Comparison of ENCODE assay signal across 24 mouse cellular contexts in genomic region chr1:171674467-171674866, GRCm38 (mm10). TPM values are rescaled to one million over a fixed set of nuclear protein-coding genes. Genes with fewer than 3 reads are reported as not detected.
DNase-seq lines count a peak whose midpoint lies in the region; ATAC-seq and TF ChIP-seq lines count a peak whose summit lies in the region.
"Had no signal": no experiment of that assay in that cellular context is flagged by ENCODE, and none has a peak within 500 bp of the region (broad histone marks: within the 10 kb centered on the region; RNA-seq: fewer than 3 reads in every experiment).

No protein-coding gene starts in this region.

- TF ChIP-seq EP300 in MEL (IDR thresholded peaks at IDR 0.05; ENCODE audit: low read depth in 1 of 2, low read length in 2 of 2), result peak; percentile 79 to 94
- TF ChIP-seq EP300 in liver, postnatal 0 days (IDR thresholded peaks at IDR 0.05; ENCODE audit: low read depth), result peak; percentile 65; the same call in 1 of the 2 replicates

- peak overlapping the region; percentile 62 for H3K9ac ChIP-seq in MEL (ENCODE audit: control insufficient read depth, low read depth, low read length, poor library complexity, severe bottlenecking)
- no peak overlapping the region for H3K9ac ChIP-seq in liver, postnatal 0 days (replicated peaks)
- H3K9ac ChIP-seq in heart, embryonic 12.5 days, result no peak overlapping the region
- H3K9ac ChIP-seq: limb, embryonic 15.5 days; neural tube, embryonic 15.5 days; stomach, embryonic 15.5 days had no signal

- no peak for DNase-seq in layer of hippocampus, adult 2 months (ENCODE audit: low spot score in 2 of 2)
- DNase-seq in layer of hippocampus, adult 9-11 months, result no peak
- DNase-seq in MEL (ENCODE audit: low read depth, low spot score) (peak; percentile 83), liver (peak; percentile 7)
- no peak for DNase-seq in liver, postnatal 0 days
- no peak for DNase-seq in T-cell, adult 2 months (ENCODE audit: low spot score)
- DNase-seq in frontal cortex, postnatal 36 days (ENCODE audit: low spot score in 2 of 2), result no peak
- DNase-seq: adrenal gland, postnatal 10 days; cerebellum, postnatal 10 days; heart, postnatal 4 days; kidney, adult 18-20 months; midbrain, embryonic 14.5 days; right cerebral cortex, postnatal 25 days had no signal

- H3K27me3 ChIP-seq in MEL (ENCODE audit: control insufficient read depth in 1 of 2, insufficient read depth in 2 of 2, low read length in 2 of 2), result no peaks in the 10 kb centered on the region
- H3K27me3 ChIP-seq in liver, postnatal 0 days (ENCODE audit: insufficient read depth, low read length), result no peaks in the 10 kb centered on the region
- H3K27me3 ChIP-seq in heart, embryonic 12.5 days (replicated peaks), result no peaks in the 10 kb centered on the region
- H3K27me3 ChIP-seq: limb, embryonic 15.5 days; neural tube, embryonic 15.5 days; stomach, embryonic 15.5 days had no signal

- peaks cover 24 to 38% of the 10 kb centered on the region in 2 experiments for H3K4me1 ChIP-seq in MEL (ENCODE audit: control insufficient read depth in 1 of 2, insufficient read depth in 2 of 2, low read length in 2 of 2)
- peaks cover 4% of the 10 kb centered on the region for H3K4me1 ChIP-seq in liver, postnatal 0 days (ENCODE audit: insufficient read depth)
- no peaks in the 10 kb centered on the region for H3K4me1 ChIP-seq in heart, embryonic 12.5 days (replicated peaks)
- H3K4me1 ChIP-seq: forebrain, embryonic 10.5 days; limb, embryonic 15.5 days; neural tube, embryonic 15.5 days; stomach, embryonic 15.5 days had no signal

- peak; percentile 64 for ATAC-seq in liver, postnatal 0 days
- ATAC-seq in heart, embryonic 12.5 days (ENCODE audit: insufficient number of reproducible peaks, low FRiP score), result no peak
- ATAC-seq: hindbrain, embryonic 16.5 days; lung, postnatal 0 days had no signal

- H3K27ac ChIP-seq in layer of hippocampus, adult 2 months, result 0 out of 2 replicates have a peak overlapping the region, but pooled peaks have one; percentile 85
- H3K27ac ChIP-seq in MEL (ENCODE audit: control insufficient read depth, low read depth, low read length), result peak overlapping the region; percentile 99
- no peak overlapping the region for H3K27ac ChIP-seq in liver, postnatal 0 days (ENCODE audit: low read depth)
- H3K27ac ChIP-seq in heart, embryonic 12.5 days (ENCODE audit: poor library complexity, severe bottlenecking), result no peak overlapping the region
- H3K27ac ChIP-seq: forebrain, embryonic 10.5 days; kidney, postnatal 0 days; limb, embryonic 15.5 days; neural tube, embryonic 15.5 days; stomach, embryonic 15.5 days had no signal

- TF ChIP-seq RAD21 in MEL (IDR thresholded peaks at IDR 0.05; ENCODE audit: low read depth, low read length), result no peak

- H3K36me3 ChIP-seq in MEL (ENCODE audit: control insufficient read depth in 1 of 2, insufficient read depth in 2 of 2, low read length in 2 of 2), result peaks cover 0 to 44% of the 10 kb centered on the region in 2 experiments; a peak in 2 of 4 replicates
- no peaks in the 10 kb centered on the region for H3K36me3 ChIP-seq in liver, postnatal 0 days (replicated peaks; ENCODE audit: insufficient read depth, low read length)
- no peaks in the 10 kb centered on the region for H3K36me3 ChIP-seq in heart, embryonic 12.5 days
- H3K36me3 ChIP-seq: forebrain, embryonic 10.5 days; limb, embryonic 15.5 days; neural tube, embryonic 15.5 days; stomach, embryonic 15.5 days had no signal

- no peak overlapping the region for H3K4me2 ChIP-seq in liver, postnatal 0 days (ENCODE audit: low read depth, low read length)
- H3K4me2 ChIP-seq in heart, embryonic 12.5 days, result no peak overlapping the region
- H3K4me2 ChIP-seq: limb, embryonic 15.5 days; neural tube, embryonic 15.5 days; stomach, embryonic 15.5 days had no signal

- TF ChIP-seq POLR2A in MEL (IDR thresholded peaks at IDR 0.05; ENCODE audit: control insufficient read depth in 1 of 2, insufficient read depth in 1 of 2, low read depth in 1 of 2, low read length in 2 of 2, poor library complexity in 1 of 2), result peak in 1 of 2 experiments; percentile 60; a peak in 2 of 4 replicates

- no peak overlapping the region for H3K4me3 ChIP-seq in layer of hippocampus, adult 2 months
- peak overlapping the region; percentile 14 to 17; a peak in 1 of 4 replicates for H3K4me3 ChIP-seq in MEL (ENCODE audit: control insufficient read depth in 1 of 2, insufficient read depth in 1 of 2, low read depth in 2 of 2, low read length in 2 of 2)
- no peak overlapping the region for H3K4me3 ChIP-seq in liver, postnatal 0 days (ENCODE audit: low read depth, low read length)
- no peak overlapping the region for H3K4me3 ChIP-seq in heart, embryonic 12.5 days
- H3K4me3 ChIP-seq: forebrain, embryonic 10.5 days; limb, embryonic 15.5 days; neural tube, embryonic 15.5 days; stomach, embryonic 15.5 days had no signal

- 50% methylated on average over 1 of the region's 1 CpGs for WGBS in liver, postnatal 0 days (ENCODE audit: insufficient replicate concordance)
- 60% methylated on average over 1 of the region's 1 CpGs for WGBS in heart, embryonic 12.5 days

- no peak for TF ChIP-seq CTCF in layer of hippocampus, adult 2 months (conservative IDR thresholded peaks at IDR 0.05)
- no peak for TF ChIP-seq CTCF in MEL (IDR thresholded peaks at IDR 0.05 in 2 of 3, conservative IDR thresholded peaks at IDR 0.05 in 1 of 3; ENCODE audit: control insufficient read depth in 1 of 3, insufficient read depth in 1 of 3, low read depth in 2 of 3, low read length in 3 of 3, poor library complexity in 1 of 3, severe bottlenecking in 1 of 3)
- no peak for TF ChIP-seq CTCF in liver, postnatal 0 days (IDR thresholded peaks at IDR 0.05; ENCODE audit: low read depth)

- H3K9me3 ChIP-seq in MEL (replicated peaks; ENCODE audit: insufficient read depth, low read length), result no peaks in the 10 kb centered on the region
- no peaks in the 10 kb centered on the region for H3K9me3 ChIP-seq in liver, postnatal 0 days (ENCODE audit: low read length)
- no peaks in the 10 kb centered on the region for H3K9me3 ChIP-seq in heart, embryonic 12.5 days (replicated peaks)
- H3K9me3 ChIP-seq: forebrain, embryonic 10.5 days; limb, embryonic 15.5 days; neural tube, embryonic 15.5 days; stomach, embryonic 15.5 days had no signal

- H3K79me2 ChIP-seq in MEL (ENCODE audit: control insufficient read depth, insufficient read depth, low read length, poor library complexity), result no peaks in the 10 kb centered on the region

TF ChIP-seq in MEL, 35 proteins besides CTCF, POLR2A, EP300 and RAD21 (continues in another document):
- peak; percentile 27; the same call in 1 of the 2 replicates for TF ChIP-seq NELFE (IDR thresholded peaks at IDR 0.05; ENCODE audit: low read depth, low read length)
- peak; percentile 87; the same call in 1 of the 2 replicates for TF ChIP-seq ETS1 (IDR thresholded peaks at IDR 0.05; ENCODE audit: low read depth, low read length)
- TF ChIP-seq CHD2 (IDR thresholded peaks at IDR 0.05; ENCODE audit: low read length), result no peak
- TF ChIP-seq TAL1 (IDR thresholded peaks at IDR 0.05; ENCODE audit: low read length), result peak; percentile 45
- 0 out of 2 replicates have a peak, but pooled peaks have one; percentile 53 for TF ChIP-seq RCOR1 (IDR thresholded peaks at IDR 0.05; ENCODE audit: low read depth, low read length)
- TF ChIP-seq ZNF384 (IDR thresholded peaks at IDR 0.05; ENCODE audit: low read depth, low read length), result no peak
- 0 out of 2 replicates have a peak, but pooled peaks have one; percentile 39 for TF ChIP-seq MXI1 (IDR thresholded peaks at IDR 0.05; ENCODE audit: low read depth, low read length)
- TF ChIP-seq GABPA (IDR thresholded peaks at IDR 0.05; ENCODE audit: low read depth, low read length), result no peak
- TF ChIP-seq CHD1 (IDR thresholded peaks at IDR 0.05; ENCODE audit: low read depth, low read length), result no peak
- TF ChIP-seq E2F4 (IDR thresholded peaks at IDR 0.05; ENCODE audit: borderline replicate concordance, low read depth, low read length), result 0 out of 2 replicates have a peak, but pooled peaks have one; percentile 53
- 0 out of 2 replicates have a peak, but pooled peaks have one; percentile 60 for TF ChIP-seq MAZ (IDR thresholded peaks at IDR 0.05; ENCODE audit: low read depth, low read length)
- TF ChIP-seq USF2 (IDR thresholded peaks at IDR 0.05; ENCODE audit: borderline replicate concordance in 1 of 2, insufficient read depth in 1 of 2, low read depth in 1 of 2, low read length in 2 of 2), result no peak
- no peak for TF ChIP-seq POLR2AphosphoS5 (IDR thresholded peaks at IDR 0.05; ENCODE audit: borderline replicate concordance, low read depth, low read length)
- no peak for TF ChIP-seq NRF1 (IDR thresholded peaks at IDR 0.05; ENCODE audit: insufficient read depth, low read depth, low read length, poor library complexity, severe bottlenecking)
- TF ChIP-seq POLR2AphosphoS2 (IDR thresholded peaks at IDR 0.05; ENCODE audit: low read length), result no peak
- 0 out of 2 replicates have a peak, but pooled peaks have one; percentile 33 for TF ChIP-seq HCFC1 (IDR thresholded peaks at IDR 0.05; ENCODE audit: low read depth, low read length)
- TF ChIP-seq SMC3 (IDR thresholded peaks at IDR 0.05; ENCODE audit: low read depth, low read length), result no peak
- TF ChIP-seq MAX (IDR thresholded peaks at IDR 0.05; ENCODE audit: low read length), result no peak
- no peak for TF ChIP-seq USF1 (IDR thresholded peaks at IDR 0.05; ENCODE audit: low read depth, low read length)
- TF ChIP-seq BHLHE40 (IDR thresholded peaks at IDR 0.05; ENCODE audit: borderline replicate concordance, low read depth, low read length), result no peak
- TF ChIP-seq JUND (IDR thresholded peaks at IDR 0.05; ENCODE audit: low read depth, low read length), result no peak
- peak; percentile 17; the same call in 1 of the 2 replicates for TF ChIP-seq MYC (IDR thresholded peaks at IDR 0.05; ENCODE audit: low read depth, low read length)
- TF ChIP-seq ZMIZ1 (IDR thresholded peaks at IDR 0.05; ENCODE audit: low read depth, low read length), result no peak

RNA-seq across cellular contexts. Expression of gene Cd48, which starts 7.3 kb away (rescaled TPM):
- total RNA-seq in layer of hippocampus, adult 2 months (2021), result not detected
- 84.6 and 108 TPM in 2 replicates for total RNA-seq in MEL (2012; rRNA removed)
- 10 to 100 TPM in 1 of 2 experiments, not detected in 1; 64.6 TPM for polyA plus RNA-seq in MEL (2012; ENCODE audit: insufficient read depth in 1 of 2, insufficient read length in 2 of 2, low read depth in 1 of 2, low replicate concordance in 2 of 2, missing spikeins in 1 of 2)
- 17.2 and 17.9 TPM in 2 replicates for polyA plus RNA-seq in liver, postnatal 0 days (2015; fragmentation: Nextera tagmentation; extraction: Ambion mirVana)
- polyA plus RNA-seq in heart, embryonic 12.5 days (2016; fragmentation: Nextera tagmentation; extraction: Ambion mirVana), result 0.69 and 0.86 TPM in 2 replicates

RNA-seq across cellular contexts. Expression of gene Slamf7, which starts 21.6 kb away (rescaled TPM):
- not detected for total RNA-seq in layer of hippocampus, adult 2 months (2021)
- not detected in 2 replicates for total RNA-seq in MEL (2012; rRNA removed)
- polyA plus RNA-seq in MEL (2012; ENCODE audit: insufficient read depth in 1 of 2, insufficient read length in 2 of 2, low read depth in 1 of 2, low replicate concordance in 2 of 2, missing spikeins in 1 of 2), result not detected
- 5.7 and 6.1 TPM in 2 replicates for polyA plus RNA-seq in liver, postnatal 0 days (2015; fragmentation: Nextera tagmentation; extraction: Ambion mirVana)
- polyA plus RNA-seq in heart, embryonic 12.5 days (2016; fragmentation: Nextera tagmentation; extraction: Ambion mirVana), result not detected in 2 replicates
- total RNA-seq: heart, postnatal 4 days; layer of hippocampus, adult 18-20 months; left cerebral cortex, postnatal 36 days had no signal
- polyA plus RNA-seq: forebrain, embryonic 10.5 days; heart, embryonic 14.5 days; hindbrain, embryonic 16.5 days; kidney, postnatal 0 days had no signal

Comparison
In these comparisons a context has a peak if more than half of its experiments do, and no peak if none do; other contexts are left out.
1. DNase-seq: peak in MEL (single experiment) and liver (single experiment); none in layer of hippocampus, adult 2 months (0 of 2), layer of hippocampus, adult 9-11 months (single experiment), liver, postnatal 0 days (single experiment), T-cell, adult 2 months (single experiment) and frontal cortex, postnatal 36 days (0 of 2).
2. H3K27ac ChIP-seq: peak in layer of hippocampus, adult 2 months (single experiment) and MEL (single experiment); none in liver, postnatal 0 days (single experiment) and heart, embryonic 12.5 days (single experiment).
3. H3K4me3 ChIP-seq: peak in MEL (2 of 2); none in layer of hippocampus, adult 2 months (single experiment), liver, postnatal 0 days (single experiment) and heart, embryonic 12.5 days (single experiment).